Mouse (Mus musculus) neural tube, embryonic 14.5 days (tissue): ENCODE measurements around the gene Nt5c3. TPM values are rescaled to one million over a fixed set of nuclear protein-coding genes. Genes with fewer than 3 reads are reported as not detected.

Experiments
- ATAC-seq: fragments of 200-750 bp; cut with Nextera tagmentation; 2 replicates; pipeline ENCODE4 v1.8.0; 2017; ENCODE audit warnings: low read depth, mild to moderate bottlenecking, moderate TSS enrichment, moderate library complexity
- H3K27ac ChIP-seq: fragments of 300-500 bp; sonication (generic); 2 replicates; pipeline ENCODE4 v1.5.1; 2014; ENCODE audit warnings: low read depth, mild to moderate bottlenecking, control low read depth, low read length, moderate library complexity, mixed read lengths
- H3K27me3 ChIP-seq: fragments of 300-500 bp; sonication (generic); 2 replicates; pipeline ENCODE4 v1.6.1; 2014; ENCODE audit warnings: low read length; ENCODE audit not compliant: control insufficient read depth, insufficient read depth
- H3K36me3 ChIP-seq: fragments of 300-500 bp; sonication (generic); 2 replicates; pipeline ENCODE4 v1.6.1; 2014; ENCODE audit warnings: low read length, mixed read lengths; ENCODE audit not compliant: control insufficient read depth, insufficient read depth
- H3K4me1 ChIP-seq: fragments of 300-500 bp; sonication (generic); 2 replicates; pipeline ENCODE4 v1.6.1; 2014; ENCODE audit warnings: low read length; ENCODE audit not compliant: control insufficient read depth, insufficient read depth
- H3K4me2 ChIP-seq: fragments of 300-500 bp; sonication (generic); 2 replicates; pipeline ENCODE4 v1.6.1; 2014; ENCODE audit warnings: mild to moderate bottlenecking, low read depth, low read length, control low read depth
- H3K4me3 ChIP-seq: fragments of 300-500 bp; sonication (generic); 2 replicates; pipeline ENCODE4 v1.5.1; 2014; ENCODE audit warnings: low read depth, low read length, control low read depth, mixed read lengths
- H3K9ac ChIP-seq: fragments of 300-500 bp; sonication (generic); replicated peaks from 2 replicates; pipeline ENCODE4 v1.6.1; 2014; ENCODE audit warnings: low read depth, mild to moderate bottlenecking, control low read depth, low read length, mixed read lengths
- H3K9me3 ChIP-seq: fragments of 300-500 bp; sonication (generic); 2 replicates; pipeline ENCODE4 v1.6.1; 2016; ENCODE audit warnings: low read length; ENCODE audit not compliant: control insufficient read depth
- WGBS: fragments of 180-500 bp; shearing (Covaris S2); extraction: QIAGEN DNeasy Blood & Tissue Kit; methylation state at CpG from one replicate; pipeline ENCODE4 v1.1.7; 2014; 5-methylcytosine and 5-hydroxymethylcytosine counted together
- polyA plus RNA-seq: library from polyadenylated mRNA; unstranded; fragments of >200 nt; fragmentation: Nextera tagmentation; extraction: Ambion mirVana; gene quantifications from 2 replicates; pipeline ENCODE4 v1.2.1, GENCODE M21; 2014

Nt5c3 gene
- polyA plus RNA-seq, 1 experiment from 2014 or later: 180 TPM

GRCm38 (mm10) chr6:56856748-56857147 is 67.0 kb downstream of the Nt5c3 start:
- H3K27ac ChIP-seq: no peak overlapping the region
- ATAC-seq: no peak
- H3K9ac ChIP-seq: no peak overlapping the region
- H3K9me3 ChIP-seq: no peaks in the 10 kb centered on the region
- no peak overlapping the region for H3K4me3 ChIP-seq
- no peaks in the 10 kb centered on the region for H3K27me3 ChIP-seq
- WGBS: 62% methylated on average over 5 of the region's 5 CpGs
- no peaks in the 10 kb centered on the region for H3K36me3 ChIP-seq
- H3K4me2 ChIP-seq: no peak overlapping the region
- no peaks in the 10 kb centered on the region for H3K4me1 ChIP-seq

DNA sequence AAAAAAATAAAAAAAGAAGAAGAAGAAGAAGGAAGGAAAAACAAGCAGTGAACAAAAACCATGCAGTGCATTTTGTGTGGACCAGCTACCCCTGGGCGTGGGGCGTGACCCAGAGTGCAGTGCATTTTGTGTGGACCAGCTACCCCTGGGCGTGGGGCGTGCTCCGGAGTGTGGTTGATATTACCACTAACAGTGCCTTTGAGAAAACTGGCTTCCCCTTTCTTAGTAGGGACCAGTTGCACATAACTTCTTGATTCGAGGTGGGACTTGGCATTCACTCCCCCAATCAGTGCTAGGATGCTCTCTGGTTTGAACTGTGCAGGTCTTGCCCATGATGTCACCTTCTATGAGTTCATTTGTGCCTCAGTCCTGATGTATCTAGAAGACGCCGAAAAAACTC is 68.9 kb downstream of the Nt5c3 start:
- H3K4me1 ChIP-seq: no peaks in the 10 kb centered on the region
- no peak overlapping the region for H3K4me2 ChIP-seq
- no peak overlapping the region for H3K4me3 ChIP-seq
- no peaks in the 10 kb centered on the region for H3K9me3 ChIP-seq
- no peak for ATAC-seq
- no peaks in the 10 kb centered on the region for H3K27me3 ChIP-seq
- no peaks in the 10 kb centered on the region for H3K36me3 ChIP-seq
- H3K27ac ChIP-seq: no peak overlapping the region
- no peak overlapping the region for H3K9ac ChIP-seq
- 96% methylated on average over 8 of the region's 8 CpGs for WGBS

DNA sequence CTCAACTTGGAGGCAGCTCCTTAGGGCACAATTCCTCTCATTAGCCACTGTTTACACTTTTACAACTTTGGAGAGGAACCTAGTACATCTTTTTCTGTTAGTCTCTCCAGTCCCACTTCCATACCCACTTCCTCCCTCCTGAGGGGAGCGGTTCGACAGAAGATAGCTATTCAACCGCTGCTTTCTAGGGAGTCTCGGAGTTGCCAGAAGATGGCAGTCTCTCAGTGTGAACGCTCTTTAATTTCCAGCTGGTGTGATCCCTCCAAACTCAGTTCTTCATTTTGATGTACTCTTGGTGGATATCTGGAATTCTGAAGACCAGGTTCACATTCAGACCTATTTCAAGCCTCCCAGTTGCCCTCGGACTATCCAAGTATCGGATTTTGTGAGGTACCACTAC is 73.4 kb downstream of the Nt5c3 start:
- WGBS: 73% methylated on average over 7 of the region's 7 CpGs
- Histone ChIP-seq H3K9ac (no peak overlapping the region), H3K4me1 (no peaks in the 10 kb centered on the region), H3K36me3 (no peaks in the 10 kb centered on the region), H3K4me2 (no peak overlapping the region), H3K4me3 (no peak overlapping the region), H3K9me3 (no peaks in the 10 kb centered on the region), H3K27ac (no peak overlapping the region), H3K27me3 (no peaks in the 10 kb centered on the region)
- no peak for ATAC-seq

DNA sequence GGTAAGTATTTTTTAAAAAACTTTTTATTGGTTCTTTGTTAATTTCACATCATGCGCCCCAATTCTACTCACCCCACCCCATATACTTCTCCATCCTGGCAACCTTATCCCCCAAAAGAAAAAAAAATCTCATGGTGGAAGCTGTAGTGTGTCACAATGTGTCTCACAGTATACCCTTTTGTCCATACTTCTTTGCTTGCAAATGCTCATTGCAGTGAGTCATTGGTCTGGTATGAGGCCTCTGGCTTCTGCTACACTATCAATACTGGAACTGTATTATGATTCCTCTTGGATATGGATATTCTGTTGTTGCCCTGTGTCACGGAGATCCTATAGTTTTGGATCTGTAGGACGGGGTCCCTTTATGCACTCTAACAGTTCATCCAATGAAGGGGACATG is 74.8 kb downstream of the Nt5c3 start:
- Histone ChIP-seq H3K4me2 (no peak overlapping the region), H3K27me3 (no peaks in the 10 kb centered on the region), H3K4me3 (no peak overlapping the region), H3K36me3 (no peaks in the 10 kb centered on the region), H3K9ac (no peak overlapping the region), H3K9me3 (no peaks in the 10 kb centered on the region), H3K4me1 (no peaks in the 10 kb centered on the region), H3K27ac (no peak overlapping the region)
- 89% methylated on average over 3 of the region's 3 CpGs for WGBS
- no peak for ATAC-seq

DNA sequence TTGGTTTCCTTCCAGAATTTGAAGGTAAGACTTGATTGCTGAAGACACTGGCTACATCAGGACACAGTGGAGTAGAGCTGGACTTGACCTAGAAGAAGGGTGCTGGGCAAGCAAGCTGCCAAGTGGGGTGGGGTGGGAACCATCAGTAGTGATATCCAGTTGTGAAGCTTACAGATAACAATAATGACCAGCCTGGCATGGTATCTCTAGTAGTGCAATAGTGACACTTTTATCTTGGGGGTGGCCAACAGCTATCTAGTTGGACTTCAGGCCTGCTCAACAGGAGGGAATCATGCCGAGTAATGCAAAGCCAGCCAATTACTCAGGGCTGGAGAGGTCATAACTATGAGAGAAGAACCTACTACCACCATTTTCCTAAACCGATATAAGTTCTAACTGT is 79.4 kb downstream of the Nt5c3 start:
- no peak overlapping the region for H3K4me3 ChIP-seq
- 98% methylated on average over 2 of the region's 2 CpGs for WGBS
- no peak overlapping the region for H3K27ac ChIP-seq
- no peak for ATAC-seq
- no peaks in the 10 kb centered on the region for H3K9me3 ChIP-seq
- no peaks in the 10 kb centered on the region for H3K36me3 ChIP-seq
- H3K4me1 ChIP-seq: no peaks in the 10 kb centered on the region
- no peaks in the 10 kb centered on the region for H3K27me3 ChIP-seq
- no peak overlapping the region for H3K9ac ChIP-seq
- H3K4me2 ChIP-seq: no peak overlapping the region

GRCm38 (mm10) chr6:56843229-56843628 is 80.5 kb downstream of the Nt5c3 start:
- no peaks in the 10 kb centered on the region for H3K27me3 ChIP-seq
- WGBS: 91% methylated on average over 3 of the region's 3 CpGs

GRCm38 (mm10) chr6:56837621-56838020 is 86.1 kb downstream of the Nt5c3 start:
- no peaks in the 10 kb centered on the region for H3K36me3 ChIP-seq
- WGBS: 92% methylated on average over 3 of the region's 3 CpGs

More at GRCm38 (mm10) chr6:56843229-56843628, 80.5 kb downstream of the Nt5c3 start:
- Histone ChIP-seq H3K9me3 (no peaks in the 10 kb centered on the region), H3K36me3 (no peaks in the 10 kb centered on the region), H3K4me3 (no peak overlapping the region), H3K9ac (no peak overlapping the region), H3K4me1 (no peaks in the 10 kb centered on the region), H3K27ac (no peak overlapping the region), H3K4me2 (no peak overlapping the region)
- ATAC-seq: no peak

GRCm38 (mm10) chr6:56837166-56837565 is 86.6 kb downstream of the Nt5c3 start:
- WGBS: 97% methylated on average over 12 of the region's 12 CpGs
- Histone ChIP-seq H3K36me3 (no peaks in the 10 kb centered on the region), H3K9me3 (no peaks in the 10 kb centered on the region), H3K9ac (no peak overlapping the region), H3K4me3 (no peak overlapping the region), H3K4me1 (no peaks in the 10 kb centered on the region), H3K27ac (no peak overlapping the region), H3K4me2 (no peak overlapping the region), H3K27me3 (no peaks in the 10 kb centered on the region)
- no peak for ATAC-seq

More at GRCm38 (mm10) chr6:56837621-56838020, 86.1 kb downstream of the Nt5c3 start:
- Histone ChIP-seq H3K9me3 (no peaks in the 10 kb centered on the region), H3K4me3 (no peak overlapping the region), H3K27ac (no peak overlapping the region), H3K4me2 (no peak overlapping the region), H3K27me3 (no peaks in the 10 kb centered on the region), H3K9ac (no peak overlapping the region), H3K4me1 (no peaks in the 10 kb centered on the region)
- ATAC-seq: no peak

GRCm38 (mm10) chr6:56835532-56835931 is 88.2 kb downstream of the Nt5c3 start:
- no peak overlapping the region for H3K9ac ChIP-seq
- no peak for ATAC-seq
- no peak overlapping the region for H3K27ac ChIP-seq
- no peaks in the 10 kb centered on the region for H3K27me3 ChIP-seq
- no peaks in the 10 kb centered on the region for H3K9me3 ChIP-seq
- no peak overlapping the region for H3K4me3 ChIP-seq
- WGBS: 93% methylated on average over 10 of the region's 10 CpGs
- H3K4me2 ChIP-seq: no peak overlapping the region
- no peaks in the 10 kb centered on the region for H3K4me1 ChIP-seq
- H3K36me3 ChIP-seq: no peaks in the 10 kb centered on the region

DNA sequence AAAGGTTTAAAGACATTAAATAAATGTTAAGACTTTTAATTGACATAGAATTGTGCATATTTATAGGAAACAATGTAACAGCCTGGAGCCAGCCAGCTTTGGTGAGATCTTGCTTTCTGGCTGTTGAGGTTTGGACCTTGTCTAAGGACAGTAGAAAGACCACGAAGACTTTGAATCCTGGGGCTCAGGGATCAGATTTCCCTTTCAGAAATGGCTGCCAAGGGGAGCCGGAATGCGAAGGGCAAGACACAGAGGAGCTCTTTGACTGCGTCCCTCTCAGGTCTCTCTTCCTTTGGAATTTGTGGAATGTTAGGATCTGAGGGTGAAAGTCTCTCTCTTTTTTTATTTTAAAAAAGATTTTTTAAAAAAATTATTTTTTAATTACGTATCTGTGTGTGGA is 89.0 kb downstream of the Nt5c3 start:
- no peak for ATAC-seq
- H3K9ac ChIP-seq: no peak overlapping the region
- WGBS: 66% methylated on average over 5 of the region's 5 CpGs
- no peaks in the 10 kb centered on the region for H3K27me3 ChIP-seq
- no peaks in the 10 kb centered on the region for H3K4me1 ChIP-seq
- H3K4me2 ChIP-seq: no peak overlapping the region
- no peaks in the 10 kb centered on the region for H3K9me3 ChIP-seq
- H3K36me3 ChIP-seq: no peaks in the 10 kb centered on the region
- H3K27ac ChIP-seq: no peak overlapping the region
- no peak overlapping the region for H3K4me3 ChIP-seq
